Mouse (Mus musculus) olfactory bulb, adult 2 months (tissue): Measurements from ENCODE around the gene Ap1b1. TPM values are rescaled to one million over a fixed set of nuclear protein-coding genes. Genes with fewer than 3 reads are reported as not detected.

Source experiments
- H3K27ac ChIP-seq: fragments of 200-500 bp; 2 replicates; pipeline ENCODE4 v1.5.1; 2012; ENCODE audit warnings: low read depth, low read length; ENCODE audit not compliant: insufficient read depth
- H3K4me1 ChIP-seq: fragments of 200-500 bp; 2 replicates; pipeline ENCODE4 v1.6.1; 2012; ENCODE audit warnings: low read length; ENCODE audit not compliant: control insufficient read depth, insufficient read depth
- H3K4me3 ChIP-seq: fragments of 200-500 bp; 2 replicates; pipeline ENCODE4 v1.5.1; 2012; ENCODE audit warnings: mild to moderate bottlenecking, low read depth, low read length, moderate library complexity; ENCODE audit not compliant: insufficient read depth
- CTCF ChIP-seq: fragments of 200-500 bp; IDR thresholded peaks from 2 replicates; pipeline ENCODE4 v1.5.1; 2012; ENCODE audit warnings: low read depth, mild to moderate bottlenecking, low read length, moderate library complexity; ENCODE audit not compliant: insufficient read depth
- POLR2A ChIP-seq: fragments of 200-500 bp; IDR thresholded peaks from 2 replicates; pipeline ENCODE4 v1.6.1; 2012; ENCODE audit warnings: mild to moderate bottlenecking, low read depth, low read length, moderate library complexity; ENCODE audit not compliant: insufficient read depth
- WGBS: fragments of 180-500 bp; shearing (Covaris S2); methylation state at CpG from one replicate; pipeline ENCODE4 v1.1.7; 2018; 5-methylcytosine and 5-hydroxymethylcytosine counted together
- polyA plus RNA-seq: library from polyadenylated mRNA; stranded (reverse); fragments of >200 nt; gene quantifications from 2 replicates; pipeline ENCODE4 v1.2.4, GENCODE M21; 2012; ENCODE audit warnings: low replicate concordance; ENCODE audit not compliant: missing spikeins, insufficient read depth, insufficient read length

Gene Ap1b1
- polyA plus RNA-seq, 1 experiment, result not detected

DNA sequence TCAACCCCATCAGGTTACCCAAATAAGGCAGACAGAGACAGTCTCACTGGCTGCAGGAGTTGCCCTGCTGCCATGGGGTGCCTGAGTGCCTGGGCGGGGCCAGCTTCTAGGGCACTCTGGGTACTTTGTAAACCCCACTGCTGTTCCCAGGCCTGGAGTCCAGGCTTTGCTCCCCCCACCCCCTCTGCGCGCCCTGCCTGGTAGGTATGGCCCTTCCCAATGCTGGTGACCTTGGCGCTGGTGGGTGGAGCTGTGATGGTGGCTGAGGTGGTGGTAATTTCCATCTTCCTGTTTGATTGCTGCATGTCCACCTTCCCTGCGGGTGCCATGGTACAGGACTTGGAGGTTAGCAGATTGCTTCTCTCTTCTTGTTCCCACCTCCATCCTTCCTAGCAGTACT lies 54.0 kb downstream of the Ap1b1 start:
- Histone ChIP-seq H3K27ac (peak overlapping the region; percentile 48; the same call in 1 of the 2 replicates), H3K4me3 (no peak overlapping the region), H3K4me1 (peaks cover 20% of the 10 kb centered on the region)
- WGBS, result 92% methylated on average over 5 of the region's 5 CpGs
- TF ChIP-seq CTCF, result no peak
- TF ChIP-seq POLR2A, result no peak

GRCm38 (mm10) chr11:5041144-5041780 lies 54.6 kb downstream of the Ap1b1 start:
- H3K4me3 ChIP-seq, result no peak overlapping the region
- 54% methylated on average over 18 of the region's 18 CpGs for WGBS
- H3K27ac ChIP-seq, result peak overlapping the region; percentile 48
- peaks cover 26% of the 10 kb centered on the region for H3K4me1 ChIP-seq
- TF ChIP-seq CTCF, result no peak
- TF ChIP-seq POLR2A, result no peak

GRCm38 (mm10) chr11:5042645-5043381 lies 56.2 kb downstream of the Ap1b1 start:
- TF ChIP-seq POLR2A (no peak), CTCF (no peak)
- 83% methylated on average over 8 of the region's 8 CpGs for WGBS
- Histone ChIP-seq H3K27ac (no peak overlapping the region), H3K4me1 (peaks cover 32% of the 10 kb centered on the region), H3K4me3 (no peak overlapping the region)

DNA sequence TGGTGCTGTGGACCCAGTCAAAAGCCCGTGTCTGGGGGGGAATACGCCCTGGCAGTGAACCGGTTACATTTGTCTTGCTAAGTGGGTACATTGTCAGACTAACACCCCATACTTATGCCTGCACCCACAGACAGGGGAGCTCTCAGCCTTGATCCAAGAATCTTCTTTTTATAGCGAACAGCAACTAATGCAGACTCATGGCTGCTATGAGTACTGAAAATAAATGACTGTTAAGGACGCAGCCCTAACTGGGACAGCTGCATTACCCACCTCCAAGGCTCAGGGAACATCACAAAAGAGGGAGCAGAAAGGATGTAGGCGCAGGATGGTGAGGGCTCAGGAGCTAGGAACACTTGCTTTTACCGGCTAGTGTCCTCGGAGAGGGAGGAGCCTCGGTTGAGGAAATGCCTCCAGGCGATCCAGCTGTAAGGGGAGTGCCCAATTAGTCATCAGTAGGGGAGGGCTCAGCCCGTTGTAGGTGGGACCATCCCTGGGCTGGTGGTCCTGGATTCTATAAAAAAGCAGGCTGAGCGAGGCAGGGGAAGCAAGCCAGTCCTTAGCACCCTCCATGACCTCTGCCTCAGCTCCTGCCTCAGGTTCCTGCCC lies 59.8 kb downstream of the Ap1b1 start:
- peaks cover 29% of the 10 kb centered on the region for H3K4me1 ChIP-seq
- H3K27ac ChIP-seq, result peak overlapping the region; percentile 71
- 29% methylated on average over 12 of the region's 12 CpGs for WGBS
- no peak overlapping the region for H3K4me3 ChIP-seq
- no peak for TF ChIP-seq POLR2A
- TF ChIP-seq CTCF, result no peak

- no peak overlapping the region for H3K27ac ChIP-seq
- WGBS, result 87% methylated on average over 10 of the region's 10 CpGs
These were observed 65.0 kb downstream of the Ap1b1 start for GRCm38 (mm10) chr11:5051629-5052028.

DNA sequence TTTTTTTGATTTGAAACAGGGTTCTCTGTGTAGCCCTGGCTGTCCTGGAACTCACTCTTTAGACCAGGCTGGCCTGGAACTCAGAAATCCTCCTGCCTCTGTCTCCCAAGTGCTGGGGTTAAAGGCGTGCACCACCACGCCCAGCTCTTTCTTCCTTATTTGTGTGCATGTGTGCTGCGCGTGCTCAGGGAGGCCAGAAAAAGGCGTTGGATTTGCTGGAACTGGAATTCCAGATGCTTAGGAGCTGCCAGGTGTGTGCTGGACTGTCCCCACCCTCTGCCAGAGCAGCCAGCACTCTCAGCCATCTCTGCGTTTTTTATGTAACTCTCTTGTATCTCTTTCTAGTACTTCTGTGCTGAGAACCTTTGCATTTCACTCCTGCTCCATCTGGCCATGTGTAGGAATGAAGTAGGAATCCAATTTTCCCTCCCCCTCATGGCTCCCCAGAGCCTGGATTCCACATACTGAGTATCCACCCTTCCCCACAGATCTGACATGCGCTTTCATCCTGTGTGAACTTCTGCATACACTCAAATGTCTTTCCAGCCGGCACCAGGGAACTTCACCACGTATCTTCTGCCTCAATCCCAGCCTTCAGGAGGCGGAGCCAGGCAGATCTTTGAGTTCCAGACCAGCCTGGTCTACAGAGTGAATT lies 65.7 kb downstream of the Ap1b1 start:
- H3K4me3 ChIP-seq, result no peak overlapping the region
- no peak overlapping the region for H3K27ac ChIP-seq
- peaks cover 22% of the 10 kb centered on the region for H3K4me1 ChIP-seq
- 77% methylated on average over 10 of the region's 10 CpGs for WGBS
- TF ChIP-seq CTCF (no peak), POLR2A (no peak)

More at GRCm38 (mm10) chr11:5051629-5052028, 65.0 kb downstream of the Ap1b1 start:
- H3K4me1 ChIP-seq, result peaks cover 18% of the 10 kb centered on the region
- H3K4me3 ChIP-seq, result no peak overlapping the region
- TF ChIP-seq CTCF (no peak), POLR2A (no peak)

DNA sequence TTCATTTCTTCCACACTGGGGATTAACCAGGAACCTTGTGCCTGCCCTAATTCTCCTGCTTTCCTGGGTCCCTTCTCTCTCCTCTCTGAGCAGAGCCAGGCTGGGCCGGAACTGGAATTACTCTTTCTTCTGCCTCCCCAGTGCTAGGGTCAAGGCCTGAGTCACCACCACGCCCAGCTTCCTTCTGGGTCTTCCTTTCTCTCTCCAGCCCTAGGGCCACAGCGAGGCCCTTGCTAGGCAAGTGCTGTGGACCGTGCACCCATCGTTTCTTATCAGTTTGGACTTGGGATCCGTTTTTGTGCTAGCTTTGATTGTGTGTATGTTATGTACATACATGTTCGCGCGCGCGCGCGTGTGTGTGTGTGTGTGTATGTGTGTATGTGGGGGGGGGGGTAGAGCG lies 67.5 kb downstream of the Ap1b1 start:
- Histone ChIP-seq H3K27ac (no peak overlapping the region), H3K4me1 (peaks cover 33% of the 10 kb centered on the region), H3K4me3 (no peak overlapping the region)
- TF ChIP-seq POLR2A, result no peak
- TF ChIP-seq CTCF, result no peak
- WGBS, result 94% methylated on average over 14 of the region's 14 CpGs

- TF ChIP-seq POLR2A (no peak), CTCF (no peak)
- H3K4me3 ChIP-seq, result no peak overlapping the region
- H3K27ac ChIP-seq, result no peak overlapping the region
- peaks cover 40% of the 10 kb centered on the region for H3K4me1 ChIP-seq
- 86% methylated on average over 6 of the region's 6 CpGs for WGBS
These were observed 68.2 kb downstream of the Ap1b1 start for GRCm38 (mm10) chr11:5054874-5055273.
